Mouse (Mus musculus): Measurements from ENCODE around the gene Tspan11.

DNA sequence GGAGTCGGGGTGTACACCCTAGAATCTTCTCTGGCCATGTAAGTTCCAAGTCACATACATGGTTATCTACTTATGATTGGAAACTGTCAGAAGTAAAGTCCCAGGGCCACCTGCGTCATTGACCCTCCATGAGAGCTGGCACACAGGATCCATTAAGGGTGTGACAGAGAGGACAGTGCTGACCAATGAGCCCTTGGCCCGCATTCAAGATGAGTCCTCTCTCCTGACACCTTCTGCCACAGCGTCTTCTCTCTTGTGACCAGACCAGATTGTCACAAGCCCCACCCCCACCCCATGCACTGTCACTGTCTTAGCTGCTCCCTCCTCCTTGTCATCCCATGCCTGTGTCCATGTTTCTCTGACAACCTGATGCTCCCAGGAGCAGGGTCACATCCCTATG is 115.3 kb downstream of the Tspan11 start:
- TF ChIP-seq EP300 (IDR thresholded peaks at IDR 0.05; ENCODE audit: low read depth) (no peak), CTCF (IDR thresholded peaks at IDR 0.05; ENCODE audit: low read depth) (no peak)
